Mouse (Mus musculus) neural tube, embryonic 14.5 days (tissue): ENCODE results near the gene Usp15. TPM values are rescaled to one million over a fixed set of nuclear protein-coding genes. Genes with fewer than 3 reads are reported as not detected.

ENCODE experiments used
- ATAC-seq: fragments of 200-750 bp; cut with Nextera tagmentation; 2 replicates; pipeline ENCODE4 v1.8.0; 2017; ENCODE audit warnings: low read depth, mild to moderate bottlenecking, moderate TSS enrichment, moderate library complexity
- H3K27ac ChIP-seq: fragments of 300-500 bp; sonication (generic); 2 replicates; pipeline ENCODE4 v1.5.1; 2014; ENCODE audit warnings: low read depth, mild to moderate bottlenecking, control low read depth, low read length, moderate library complexity, mixed read lengths
- H3K27me3 ChIP-seq: fragments of 300-500 bp; sonication (generic); 2 replicates; pipeline ENCODE4 v1.6.1; 2014; ENCODE audit warnings: low read length; ENCODE audit not compliant: control insufficient read depth, insufficient read depth
- H3K36me3 ChIP-seq: fragments of 300-500 bp; sonication (generic); 2 replicates; pipeline ENCODE4 v1.6.1; 2014; ENCODE audit warnings: low read length, mixed read lengths; ENCODE audit not compliant: control insufficient read depth, insufficient read depth
- H3K4me1 ChIP-seq: fragments of 300-500 bp; sonication (generic); 2 replicates; pipeline ENCODE4 v1.6.1; 2014; ENCODE audit warnings: low read length; ENCODE audit not compliant: control insufficient read depth, insufficient read depth
- H3K4me2 ChIP-seq: fragments of 300-500 bp; sonication (generic); 2 replicates; pipeline ENCODE4 v1.6.1; 2014; ENCODE audit warnings: mild to moderate bottlenecking, low read depth, low read length, control low read depth
- H3K4me3 ChIP-seq: fragments of 300-500 bp; sonication (generic); 2 replicates; pipeline ENCODE4 v1.5.1; 2014; ENCODE audit warnings: low read depth, low read length, control low read depth, mixed read lengths
- H3K9ac ChIP-seq: fragments of 300-500 bp; sonication (generic); replicated peaks from 2 replicates; pipeline ENCODE4 v1.6.1; 2014; ENCODE audit warnings: low read depth, mild to moderate bottlenecking, control low read depth, low read length, mixed read lengths
- H3K9me3 ChIP-seq: fragments of 300-500 bp; sonication (generic); 2 replicates; pipeline ENCODE4 v1.6.1; 2016; ENCODE audit warnings: low read length; ENCODE audit not compliant: control insufficient read depth
- WGBS: fragments of 180-500 bp; shearing (Covaris S2); extraction: QIAGEN DNeasy Blood & Tissue Kit; methylation state at CpG from one replicate; pipeline ENCODE4 v1.1.7; 2014; 5-methylcytosine and 5-hydroxymethylcytosine counted together
- polyA plus RNA-seq: library from polyadenylated mRNA; unstranded; fragments of >200 nt; fragmentation: Nextera tagmentation; extraction: Ambion mirVana; gene quantifications from 2 replicates; pipeline ENCODE4 v1.2.1, GENCODE M21; 2014

Usp15 gene
- polyA plus RNA-seq, 1 experiment from 2014 or later: 106 TPM

GRCm38 (mm10) chr10:123156392-123156791, 40.4 kb downstream of the Usp15 start:
- no peak overlapping the region for H3K27ac ChIP-seq
- ATAC-seq: no peak
- H3K27me3 ChIP-seq: no peaks in the 10 kb centered on the region
- 79% methylated on average over 2 of the region's 2 CpGs for whole genome bisulfite sequencing
- H3K4me3 ChIP-seq: no peak overlapping the region
- no peak overlapping the region for H3K9ac ChIP-seq
- H3K9me3 ChIP-seq: no peaks in the 10 kb centered on the region
- H3K4me2 ChIP-seq: no peak overlapping the region
- H3K36me3 ChIP-seq: peaks cover 18% of the 10 kb centered on the region
- no peaks in the 10 kb centered on the region for H3K4me1 ChIP-seq

GRCm38 (mm10) chr10:123155764-123156163, 41.0 kb downstream of the Usp15 start:
- Histone ChIP-seq H3K36me3 (peaks cover 18% of the 10 kb centered on the region), H3K9ac (no peak overlapping the region), H3K27ac (no peak overlapping the region), H3K9me3 (no peaks in the 10 kb centered on the region), H3K4me2 (no peak overlapping the region), H3K4me3 (no peak overlapping the region), H3K4me1 (no peaks in the 10 kb centered on the region), H3K27me3 (no peaks in the 10 kb centered on the region)
- ATAC-seq: no peak
- WGBS: 85% methylated on average over 6 of the region's 6 CpGs

GRCm38 (mm10) chr10:123153321-123153720, 43.5 kb downstream of the Usp15 start:
- Histone ChIP-seq H3K4me3 (no peak overlapping the region), H3K9me3 (no peaks in the 10 kb centered on the region), H3K4me1 (no peaks in the 10 kb centered on the region), H3K4me2 (no peak overlapping the region), H3K27me3 (no peaks in the 10 kb centered on the region), H3K36me3 (peaks cover 9% of the 10 kb centered on the region), H3K9ac (no peak overlapping the region), H3K27ac (no peak overlapping the region)
- 69% methylated on average over 2 of the region's 2 CpGs for WGBS
- ATAC-seq: no peak

- H3K9me3 ChIP-seq: no peaks in the 10 kb centered on the region
- no peak for ATAC-seq
- no peak overlapping the region for H3K4me2 ChIP-seq
- H3K27me3 ChIP-seq: no peaks in the 10 kb centered on the region
- H3K27ac ChIP-seq: no peak overlapping the region
- 71% methylated on average over 4 of the region's 4 CpGs for WGBS
- H3K4me1 ChIP-seq: no peaks in the 10 kb centered on the region
- no peak overlapping the region for H3K9ac ChIP-seq
- no peak overlapping the region for H3K4me3 ChIP-seq
- H3K36me3 ChIP-seq: peaks cover 9% of the 10 kb centered on the region
Observed at GRCm38 (mm10) chr10:123148025-123148814, 48.6 kb downstream of the Usp15 start.

- H3K4me3 ChIP-seq: no peak overlapping the region
- H3K9me3 ChIP-seq: no peaks in the 10 kb centered on the region
- H3K9ac ChIP-seq: no peak overlapping the region
- ATAC-seq: peak; percentile 44; the same call in 1 of the 2 replicates
- H3K27ac ChIP-seq: no peak overlapping the region
- H3K4me2 ChIP-seq: no peak overlapping the region
- H3K4me1 ChIP-seq: no peaks in the 10 kb centered on the region
- H3K36me3 ChIP-seq: peaks cover 5% of the 10 kb centered on the region
- no peaks in the 10 kb centered on the region for H3K27me3 ChIP-seq
- 38% methylated on average over 6 of the region's 6 CpGs for WGBS
Observed at GRCm38 (mm10) chr10:123147180-123147579, 49.6 kb downstream of the Usp15 start.

GRCm38 (mm10) chr10:123146349-123146748, 50.4 kb downstream of the Usp15 start:
- Histone ChIP-seq H3K9ac (no peak overlapping the region), H3K4me1 (no peaks in the 10 kb centered on the region)
- ATAC-seq: no peak

GRCm38 (mm10) chr10:123144256-123144655, 52.5 kb downstream of the Usp15 start:
- H3K9me3 ChIP-seq: no peaks in the 10 kb centered on the region
- 96% methylated on average over 8 of the region's 8 CpGs for WGBS
- H3K9ac ChIP-seq: no peak overlapping the region
- no peak overlapping the region for H3K4me2 ChIP-seq
- no peak overlapping the region for H3K27ac ChIP-seq
- no peaks in the 10 kb centered on the region for H3K27me3 ChIP-seq
- H3K4me1 ChIP-seq: no peaks in the 10 kb centered on the region
- no peak for ATAC-seq
- H3K4me3 ChIP-seq: no peak overlapping the region
- no peaks in the 10 kb centered on the region; the same call in 1 of the 2 replicates for H3K36me3 ChIP-seq

More at GRCm38 (mm10) chr10:123146349-123146748, 50.4 kb downstream of the Usp15 start:
- Histone ChIP-seq H3K27me3 (no peaks in the 10 kb centered on the region), H3K36me3 (no peaks in the 10 kb centered on the region; the same call in 1 of the 2 replicates), H3K9me3 (no peaks in the 10 kb centered on the region), H3K4me2 (no peak overlapping the region), H3K27ac (no peak overlapping the region), H3K4me3 (no peak overlapping the region)
- WGBS: 81% methylated on average over 2 of the region's 2 CpGs

GRCm38 (mm10) chr10:123142395-123143050, 54.3 kb downstream of the Usp15 start:
- Histone ChIP-seq H3K27ac (no peak overlapping the region), H3K4me3 (no peak overlapping the region), H3K27me3 (no peaks in the 10 kb centered on the region), H3K4me2 (no peak overlapping the region), H3K36me3 (no peaks in the 10 kb centered on the region; the same call in 1 of the 2 replicates), H3K9me3 (no peaks in the 10 kb centered on the region), H3K4me1 (no peaks in the 10 kb centered on the region), H3K9ac (no peak overlapping the region)
- 94% methylated on average over 5 of the region's 5 CpGs for WGBS
- ATAC-seq: no peak

- ATAC-seq: no peak
- H3K27ac ChIP-seq: no peak overlapping the region
Observed at GRCm38 (mm10) chr10:123135818-123136217, 61.0 kb downstream of the Usp15 start.

More at GRCm38 (mm10) chr10:123135818-123136217, 61.0 kb downstream of the Usp15 start:
- H3K4me2 ChIP-seq: no peak overlapping the region
- H3K4me1 ChIP-seq: no peaks in the 10 kb centered on the region
- no peak overlapping the region for H3K4me3 ChIP-seq
- 56% methylated on average over 10 of the region's 10 CpGs for WGBS
- H3K9ac ChIP-seq: no peak overlapping the region
- H3K36me3 ChIP-seq: peaks cover 17% of the 10 kb centered on the region; the same call in 1 of the 2 replicates
- H3K27me3 ChIP-seq: no peaks in the 10 kb centered on the region
- no peaks in the 10 kb centered on the region for H3K9me3 ChIP-seq
